ENCODE assay signal across 8 mouse cellular contexts in genomic region chr19:5609547-5610404, GRCm38 (mm10). TPM values are rescaled to one million over a fixed set of nuclear protein-coding genes. Genes with fewer than 3 reads are reported as not detected.
DNase-seq lines count a peak whose midpoint lies in the region; ATAC-seq and TF ChIP-seq lines count a peak whose summit lies in the region.

TSS of gene Kat5 (minus strand) at chr19:5610237.

- H3K9me3 ChIP-seq in ES-E14 (ENCODE audit: control insufficient read depth, insufficient read depth, low read depth, low read length) = no peaks in the 10 kb centered on the region
- H3K9me3 ChIP-seq in forebrain, embryonic 16.5 days (ENCODE audit: control insufficient read depth, low read length) = no peaks in the 10 kb centered on the region
- no peaks in the 10 kb centered on the region for H3K9me3 ChIP-seq in lung, embryonic 14.5 days (ENCODE audit: low read depth, low read length)

- WGBS in forebrain, embryonic 16.5 days = under 1% methylated on average over 53 of the region's 55 CpGs
- WGBS in lung, embryonic 14.5 days = 1% methylated on average over 55 of the region's 55 CpGs
- under 1% methylated on average over 55 of the region's 55 CpGs for WGBS in olfactory bulb, adult 2 months
- WGBS in thymus, adult 2 months = under 1% methylated on average over 55 of the region's 55 CpGs

- peaks cover 40% of the 10 kb centered on the region for H3K36me3 ChIP-seq in ES-E14 (ENCODE audit: control insufficient read depth, insufficient read depth, low read length, poor library complexity, severe bottlenecking)
- H3K36me3 ChIP-seq in forebrain, embryonic 16.5 days (ENCODE audit: control insufficient read depth, insufficient read depth) = peaks cover 26% of the 10 kb centered on the region
- H3K36me3 ChIP-seq in lung, embryonic 14.5 days (ENCODE audit: insufficient read depth) = peaks cover 42% of the 10 kb centered on the region
- peaks cover 38% of the 10 kb centered on the region for H3K36me3 ChIP-seq in thymus, adult 2 months (ENCODE audit: control insufficient read depth, insufficient read depth, low read length)

- no peaks in the 10 kb centered on the region; the same call in 1 of the 2 replicates for H3K27me3 ChIP-seq in forebrain, embryonic 16.5 days (replicated peaks; ENCODE audit: control insufficient read depth, insufficient read depth, low read length)
- H3K27me3 ChIP-seq in lung, embryonic 14.5 days (ENCODE audit: insufficient read depth, low read length) = no peaks in the 10 kb centered on the region
- no peaks in the 10 kb centered on the region for H3K27me3 ChIP-seq in thymus, adult 2 months (ENCODE audit: control insufficient read depth, insufficient read depth, low read length)

- peak within 1 kb of the TSS; percentile 98 for H3K27ac ChIP-seq in ES-E14 (ENCODE audit: insufficient read depth, low read depth, low read length, poor library complexity, severe bottlenecking)
- peak within 1 kb of the TSS; percentile 98 for H3K27ac ChIP-seq in forebrain, embryonic 16.5 days (ENCODE audit: low read length)
- H3K27ac ChIP-seq in layer of hippocampus, adult 2 months = peak within 1 kb of the TSS; percentile 100
- peak within 1 kb of the TSS; percentile 99 for H3K27ac ChIP-seq in lung, embryonic 14.5 days (ENCODE audit: low read depth)
- H3K27ac ChIP-seq in olfactory bulb, adult 2 months (ENCODE audit: insufficient read depth, low read depth, low read length) = peak within 1 kb of the TSS; percentile 99
- H3K27ac ChIP-seq in thymus, adult 2 months (ENCODE audit: control insufficient read depth, insufficient read depth, low read length) = peak within 1 kb of the TSS; percentile 79

- peak; percentile 34; the same call in 1 of the 2 replicates for TF ChIP-seq CTCF in layer of hippocampus, adult 2 months (conservative IDR thresholded peaks at IDR 0.05)
- TF ChIP-seq CTCF in lung, embryonic 14.5 days (IDR thresholded peaks at IDR 0.05; ENCODE audit: low read depth) = peak; percentile 13; the same call in 1 of the 2 replicates
- TF ChIP-seq CTCF in olfactory bulb, adult 2 months (IDR thresholded peaks at IDR 0.05; ENCODE audit: insufficient read depth, low read depth, low read length) = no peak
- TF ChIP-seq CTCF in thymus, adult 2 months (IDR thresholded peaks at IDR 0.05; ENCODE audit: borderline replicate concordance, control insufficient read depth, extremely low read depth, insufficient read depth, low read length, poor library complexity) = no peak

- H3K4me1 ChIP-seq in ES-E14 (ENCODE audit: control insufficient read depth in 2 of 2, insufficient read depth in 2 of 2, low read length in 2 of 2, poor library complexity in 1 of 2) = peaks cover 1 to 11% of the 10 kb centered on the region in 2 experiments; a peak in 2 of 4 replicates
- H3K4me1 ChIP-seq in forebrain, embryonic 16.5 days (replicated peaks; ENCODE audit: control insufficient read depth, insufficient read depth, low read length) = peaks cover 20% of the 10 kb centered on the region
- H3K4me1 ChIP-seq in lung, embryonic 14.5 days (ENCODE audit: insufficient read depth) = peaks cover 6% of the 10 kb centered on the region; the same call in 1 of the 2 replicates
- H3K4me1 ChIP-seq in olfactory bulb, adult 2 months (ENCODE audit: control insufficient read depth, insufficient read depth, low read length) = peaks cover 18% of the 10 kb centered on the region
- H3K4me1 ChIP-seq in thymus, adult 2 months (replicated peaks; ENCODE audit: control insufficient read depth, insufficient read depth, low read length) = peaks cover 15% of the 10 kb centered on the region

- peak; percentile 90 for DNase-seq in ES-E14 (ENCODE audit: low read depth, low spot score)
- DNase-seq in cerebellum, adult 11-12 months = peak; percentile 92
- DNase-seq in heart, postnatal 36 days = peak; percentile 90 to 99
- peak; percentile 89 to 90 for DNase-seq in layer of hippocampus, adult 2 months (ENCODE audit: low spot score in 2 of 2)
- peak; percentile 94 for DNase-seq in lung, embryonic 14.5 days
- peak; percentile 91 for DNase-seq in thymus, adult 2 months

- intact Hi-C loops in heart, postnatal 36 days (cut with DNase I) = loop anchor here (2.0 kb wide), 2 partner anchors 51 to 77 kb away; no protein-coding TSS in a partner anchor

- in situ Hi-C loops in ES-E14 (cut with MboI; ENCODE audit: low sequenced_read_pairs in 2 of 2, unreplicated experiment in 2 of 2) = no loop called here

- H3K4me3 ChIP-seq in ES-E14 (ENCODE audit: insufficient read depth in 1 of 2, low read depth in 1 of 2, low read length in 2 of 2, poor library complexity in 1 of 2, severe bottlenecking in 1 of 2) = peak within 1 kb of the TSS; percentile 93 to 95
- peak within 1 kb of the TSS; percentile 78 for H3K4me3 ChIP-seq in forebrain, embryonic 16.5 days (replicated peaks; ENCODE audit: low read length)
- peak within 1 kb of the TSS; percentile 72 for H3K4me3 ChIP-seq in layer of hippocampus, adult 2 months
- peak within 1 kb of the TSS; percentile 68 for H3K4me3 ChIP-seq in lung, embryonic 14.5 days (ENCODE audit: low read depth, low read length)
- peak within 1 kb of the TSS; percentile 67 for H3K4me3 ChIP-seq in olfactory bulb, adult 2 months (ENCODE audit: insufficient read depth, low read depth, low read length)
- H3K4me3 ChIP-seq in thymus, adult 2 months (ENCODE audit: control insufficient read depth, insufficient read depth, low read length) = peak within 1 kb of the TSS; percentile 85

- H3K4me2 ChIP-seq in forebrain, embryonic 16.5 days (ENCODE audit: low read length) = peak within 1 kb of the TSS; percentile 69
- peak within 1 kb of the TSS; percentile 66 for H3K4me2 ChIP-seq in lung, embryonic 14.5 days

- peak within 1 kb of the TSS; percentile 99 for H3K9ac ChIP-seq in ES-E14 (ENCODE audit: insufficient read depth, low read depth, low read length, poor library complexity, severe bottlenecking)
- peak within 1 kb of the TSS; percentile 94 for H3K9ac ChIP-seq in forebrain, embryonic 16.5 days (replicated peaks; ENCODE audit: low read depth, low read length)
- H3K9ac ChIP-seq in lung, embryonic 14.5 days = peak within 1 kb of the TSS; percentile 79

- ATAC-seq in forebrain, embryonic 16.5 days = peak; percentile 95
- peak; percentile 95 for ATAC-seq in lung, embryonic 14.5 days (ENCODE audit: insufficient read depth)

- TF ChIP-seq POLR2A in olfactory bulb, adult 2 months (IDR thresholded peaks at IDR 0.05; ENCODE audit: insufficient read depth, low read depth, low read length) = peak; percentile 71
- peak; percentile 81 for TF ChIP-seq POLR2A in thymus, adult 2 months (IDR thresholded peaks at IDR 0.05; ENCODE audit: control insufficient read depth, extremely low read depth, insufficient read depth, low read length, poor library complexity)

TF ChIP-seq in ES-E14, 5 proteins besides CTCF, POLR2A, EP300 and RAD21:
- peak; percentile 59; the same call in 1 of the 2 replicates for TF ChIP-seq HCFC1 (IDR thresholded peaks at IDR 0.05; ENCODE audit: borderline replicate concordance, insufficient read depth, low read length)
- TF ChIP-seq CHD2 (IDR thresholded peaks at IDR 0.05; ENCODE audit: low read depth, low read length) = no peak
- TF ChIP-seq ZNF384 (IDR thresholded peaks at IDR 0.05; ENCODE audit: low read depth, low read length) = no peak

RNA-seq across cellular contexts. Expression of gene Kat5, which starts in this region (rescaled TPM):
- total RNA-seq in ES-E14 (2012; rRNA removed) = 52.2 and 75.6 TPM in 2 replicates
- 76.8 and 78.1 TPM in 2 replicates for polyA plus RNA-seq in forebrain, embryonic 16.5 days (2015; fragmentation: Nextera tagmentation; extraction: Ambion mirVana)
- 10 to 100 TPM; 30.3 to 37.0 TPM for total RNA-seq in heart, postnatal 36 days (2021)
- total RNA-seq in layer of hippocampus, adult 2 months (2021) = 10 to 100 TPM; 82.8 to 93.0 TPM
- polyA plus RNA-seq in lung, embryonic 14.5 days (2014; fragmentation: Nextera tagmentation; extraction: Ambion mirVana) = 25.5 and 33.4 TPM in 2 replicates
- not detected in 2 replicates for polyA plus RNA-seq in olfactory bulb, adult 2 months (2012; ENCODE audit: insufficient read depth, insufficient read length, low replicate concordance, missing spikeins)
- 90.0 and 106 TPM in 2 replicates for polyA plus RNA-seq in thymus, adult 2 months (2012; rRNA removed)

Comparison
In these comparisons a context has a peak if more than half of its experiments do, and no peak if none do; other contexts are left out.
1. Peak in every context shown above with its lines: DNase-seq, ATAC-seq, H3K4me3 ChIP-seq and H3K27ac ChIP-seq.
2. RNA of gene Kat5 (polyA plus RNA-seq): 90.0 to 106 TPM in thymus, adult 2 months, 76.8 to 78.1 TPM in forebrain, embryonic 16.5 days and 25.5 to 33.4 TPM in lung, embryonic 14.5 days; not detected in olfactory bulb, adult 2 months; every median in the first group is over 10 times any median in the second.
3. CTCF ChIP-seq: peak in layer of hippocampus, adult 2 months (single experiment) and lung, embryonic 14.5 days (single experiment); none in olfactory bulb, adult 2 months (single experiment) and thymus, adult 2 months (single experiment).